Mouse (Mus musculus) liver, embryonic 13.5 days (tissue): Measurements from ENCODE around the gene Lrp2. TPM values are rescaled to one million over a fixed set of nuclear protein-coding genes. Genes with fewer than 3 reads are reported as not detected.

Experiments
- ATAC-seq: fragments of 200-750 bp; cut with Nextera tagmentation; 2 replicates; pipeline ENCODE4 v1.8.0; 2017; ENCODE audit warnings: low read depth, mild to moderate bottlenecking, moderate number of reproducible peaks, moderate library complexity
- DNase-seq: peaks from one replicate; pipeline ENCODE4 v3.0.0; 2022
- H3K27ac ChIP-seq: fragments of 300-500 bp; sonication (generic); 2 replicates; pipeline ENCODE4 v1.5.1; 2015; ENCODE audit warnings: moderate library complexity, mild to moderate bottlenecking, inconsistent platforms
- H3K27me3 ChIP-seq: fragments of 300-500 bp; sonication (generic); 2 replicates; pipeline ENCODE4 v1.6.1; 2015; ENCODE audit warnings: mild to moderate bottlenecking, inconsistent platforms
- H3K36me3 ChIP-seq: fragments of 300-500 bp; sonication (generic); 2 replicates; pipeline ENCODE4 v1.6.1; 2015; ENCODE audit warnings: mild to moderate bottlenecking, inconsistent platforms
- H3K4me1 ChIP-seq: fragments of 300-500 bp; sonication (generic); replicated peaks from 2 replicates; pipeline ENCODE4 v1.6.1; 2015; ENCODE audit warnings: inconsistent platforms
- H3K4me2 ChIP-seq: fragments of 300-500 bp; sonication (generic); 2 replicates; pipeline ENCODE4 v1.6.1; 2015; ENCODE audit warnings: inconsistent platforms, mild to moderate bottlenecking, moderate library complexity
- H3K4me3 ChIP-seq: fragments of 300-500 bp; sonication (generic); replicated peaks from 2 replicates; pipeline ENCODE4 v1.5.1; 2015; ENCODE audit warnings: mild to moderate bottlenecking, inconsistent platforms
- H3K9ac ChIP-seq: fragments of 300-500 bp; sonication (generic); 2 replicates; pipeline ENCODE4 v1.6.1; 2015; ENCODE audit warnings: mild to moderate bottlenecking, inconsistent platforms
- H3K9me3 ChIP-seq: fragments of 300-500 bp; sonication (generic); replicated peaks from 2 replicates; pipeline ENCODE4 v1.6.1; 2016; ENCODE audit warnings: inconsistent platforms
- WGBS: fragments of 180-500 bp; shearing (Covaris S2); methylation state at CpG from one replicate; pipeline ENCODE4 v1.1.7; 2015; ENCODE audit not compliant: insufficient replicate concordance; 5-methylcytosine and 5-hydroxymethylcytosine counted together
- polyA plus RNA-seq: library from polyadenylated mRNA; unstranded; fragments of >200 nt; fragmentation: Nextera tagmentation; extraction: Ambion mirVana; gene quantifications from 2 replicates; pipeline ENCODE4 v1.2.1, GENCODE M21; 2015

The Lrp2 gene
- 0.06 and 0.09 TPM in 2 replicates for polyA plus RNA-seq

GRCm38 (mm10) chr2:69585886-69586398 is at the start of gene Lrp2:
Lrp2 (minus strand) TSS chr2:69586065.
- no peaks in the 10 kb centered on the region for H3K36me3 ChIP-seq
- H3K27me3 ChIP-seq: peaks cover 83% of the 10 kb centered on the region
- no peak within 1 kb of the TSS for H3K27ac ChIP-seq
- H3K4me2 ChIP-seq: peak within 1 kb of the TSS; percentile 69
- H3K9me3 ChIP-seq: no peaks in the 10 kb centered on the region
- H3K9ac ChIP-seq: no peak within 1 kb of the TSS
- WGBS: 0% methylated on average over 44 of the region's 45 CpGs
- ATAC-seq (0 out of 2 replicates have a peak, but pooled peaks have one; percentile 39), DNase-seq (no peak)
- H3K4me1 ChIP-seq: peaks cover 18% of the 10 kb centered on the region
- H3K4me3 ChIP-seq: peak within 1 kb of the TSS; percentile 53

- DNase-seq (peak; percentile 27), ATAC-seq (no peak)
- peak overlapping the region; percentile 56 for H3K4me3 ChIP-seq
- H3K9me3 ChIP-seq: 0 out of 2 replicates have a peak, but pooled peaks cover 5% of the 10 kb centered on the region
- peak overlapping the region; percentile 60 for H3K4me2 ChIP-seq
- H3K27me3 ChIP-seq: no peaks in the 10 kb centered on the region
- 5% methylated on average over 11 of the region's 11 CpGs for WGBS
- H3K9ac ChIP-seq: peak overlapping the region; percentile 59
- H3K27ac ChIP-seq: no peak overlapping the region
- 0 out of 2 replicates have a peak, but pooled peaks cover 3% of the 10 kb centered on the region for H3K4me1 ChIP-seq
- H3K36me3 ChIP-seq: no peaks in the 10 kb centered on the region
These were observed 49.3 kb upstream of the Lrp2 start for GRCm38 (mm10) chr2:69635064-69635701.

GRCm38 (mm10) chr2:69631449-69631848 is 45.6 kb upstream of the Lrp2 start:
- no peaks in the 10 kb centered on the region for H3K36me3 ChIP-seq
- WGBS: 61% methylated on average over 2 of the region's 2 CpGs
- no peak for DNase-seq
- H3K27ac ChIP-seq: no peak overlapping the region
- no peak for ATAC-seq
- H3K9me3 ChIP-seq: 0 out of 2 replicates have a peak, but pooled peaks cover 2% of the 10 kb centered on the region
- no peak overlapping the region for H3K4me3 ChIP-seq
- no peak overlapping the region for H3K4me2 ChIP-seq
- no peak overlapping the region for H3K9ac ChIP-seq
- H3K4me1 ChIP-seq: 0 out of 2 replicates have a peak, but pooled peaks cover 3% of the 10 kb centered on the region
- H3K27me3 ChIP-seq: no peaks in the 10 kb centered on the region

- Histone ChIP-seq H3K36me3 (no peaks in the 10 kb centered on the region), H3K4me3 (no peak overlapping the region), H3K27me3 (no peaks in the 10 kb centered on the region), H3K9ac (no peak overlapping the region), H3K4me2 (no peak overlapping the region), H3K4me1 (0 out of 2 replicates have a peak, but pooled peaks cover 3% of the 10 kb centered on the region), H3K27ac (no peak overlapping the region), H3K9me3 (no peaks in the 10 kb centered on the region)
- WGBS: 71% methylated on average over 5 of the region's 5 CpGs
- ATAC-seq (no peak), DNase-seq (no peak)
These were observed 44.9 kb upstream of the Lrp2 start for GRCm38 (mm10) chr2:69630792-69631191.

GRCm38 (mm10) chr2:69629914-69630313 is 44.0 kb upstream of the Lrp2 start:
- H3K9me3 ChIP-seq: no peaks in the 10 kb centered on the region
- ATAC-seq: no peak
- no peak for DNase-seq
- WGBS: 70% methylated on average over 6 of the region's 6 CpGs
- H3K36me3 ChIP-seq: no peaks in the 10 kb centered on the region
- no peak overlapping the region for H3K27ac ChIP-seq
- H3K4me3 ChIP-seq: no peak overlapping the region
- no peaks in the 10 kb centered on the region for H3K27me3 ChIP-seq
- no peak overlapping the region for H3K4me2 ChIP-seq
- no peaks in the 10 kb centered on the region for H3K4me1 ChIP-seq
- no peak overlapping the region for H3K9ac ChIP-seq

GRCm38 (mm10) chr2:69629215-69629614 is 43.4 kb upstream of the Lrp2 start:
- H3K27me3 ChIP-seq: no peaks in the 10 kb centered on the region
- no peaks in the 10 kb centered on the region for H3K9me3 ChIP-seq
- no peaks in the 10 kb centered on the region for H3K36me3 ChIP-seq
- H3K27ac ChIP-seq: no peak overlapping the region
- no peak for ATAC-seq
- H3K9ac ChIP-seq: no peak overlapping the region
- no peak for DNase-seq
- WGBS: 73% methylated on average over 17 of the region's 17 CpGs
- H3K4me2 ChIP-seq: no peak overlapping the region
- no peak overlapping the region for H3K4me3 ChIP-seq
- no peaks in the 10 kb centered on the region for H3K4me1 ChIP-seq

GRCm38 (mm10) chr2:69619286-69619685 is 33.4 kb upstream of the Lrp2 start:
- Histone ChIP-seq H3K9ac (no peak overlapping the region), H3K4me1 (no peaks in the 10 kb centered on the region), H3K4me2 (no peak overlapping the region), H3K27ac (no peak overlapping the region), H3K27me3 (no peaks in the 10 kb centered on the region), H3K9me3 (no peaks in the 10 kb centered on the region), H3K4me3 (no peak overlapping the region), H3K36me3 (no peaks in the 10 kb centered on the region)
- DNase-seq (no peak), ATAC-seq (no peak)

GRCm38 (mm10) chr2:69618336-69618735 is 32.5 kb upstream of the Lrp2 start:
- Histone ChIP-seq H3K4me3 (no peak overlapping the region), H3K27ac (no peak overlapping the region), H3K36me3 (no peaks in the 10 kb centered on the region), H3K27me3 (no peaks in the 10 kb centered on the region), H3K4me1 (no peaks in the 10 kb centered on the region), H3K4me2 (no peak overlapping the region), H3K9me3 (no peaks in the 10 kb centered on the region), H3K9ac (no peak overlapping the region)
- ATAC-seq (no peak), DNase-seq (no peak)

GRCm38 (mm10) chr2:69613237-69613636 is 27.4 kb upstream of the Lrp2 start:
- Histone ChIP-seq H3K36me3 (no peaks in the 10 kb centered on the region), H3K27me3 (peaks cover 4% of the 10 kb centered on the region; the same call in 1 of the 2 replicates), H3K27ac (no peak overlapping the region), H3K4me1 (no peaks in the 10 kb centered on the region), H3K9ac (no peak overlapping the region), H3K9me3 (no peaks in the 10 kb centered on the region), H3K4me3 (no peak overlapping the region), H3K4me2 (no peak overlapping the region)
- DNase-seq: peak; percentile 49
- 28% methylated on average over 4 of the region's 4 CpGs for WGBS
- ATAC-seq: no peak

GRCm38 (mm10) chr2:69612716-69613115 is 26.9 kb upstream of the Lrp2 start:
- Histone ChIP-seq H3K9me3 (no peaks in the 10 kb centered on the region), H3K27ac (no peak overlapping the region), H3K9ac (no peak overlapping the region), H3K4me1 (no peaks in the 10 kb centered on the region), H3K27me3 (peaks cover 4% of the 10 kb centered on the region; the same call in 1 of the 2 replicates), H3K4me3 (no peak overlapping the region), H3K4me2 (no peak overlapping the region), H3K36me3 (no peaks in the 10 kb centered on the region)
- DNase-seq (no peak), ATAC-seq (no peak)
- 53% methylated on average over 9 of the region's 9 CpGs for WGBS

- no peak overlapping the region for H3K9ac ChIP-seq
- H3K4me1 ChIP-seq: no peaks in the 10 kb centered on the region
- no peaks in the 10 kb centered on the region for H3K9me3 ChIP-seq
- 21% methylated on average over 10 of the region's 10 CpGs for WGBS
- no peak overlapping the region for H3K4me3 ChIP-seq
- H3K36me3 ChIP-seq: no peaks in the 10 kb centered on the region
- ATAC-seq (no peak), DNase-seq (no peak)
- peaks cover 4% of the 10 kb centered on the region; the same call in 1 of the 2 replicates for H3K27me3 ChIP-seq
- no peak overlapping the region for H3K4me2 ChIP-seq
- H3K27ac ChIP-seq: no peak overlapping the region
These were observed 26.4 kb upstream of the Lrp2 start for GRCm38 (mm10) chr2:69612237-69612636.

- no peak overlapping the region for H3K27ac ChIP-seq
- H3K4me3 ChIP-seq: no peak overlapping the region
- no peak overlapping the region for H3K4me2 ChIP-seq
- DNase-seq (no peak), ATAC-seq (no peak)
- WGBS: 66% methylated on average over 3 of the region's 3 CpGs
- H3K9me3 ChIP-seq: no peaks in the 10 kb centered on the region
- no peaks in the 10 kb centered on the region for H3K4me1 ChIP-seq
- no peaks in the 10 kb centered on the region for H3K36me3 ChIP-seq
- H3K27me3 ChIP-seq: no peaks in the 10 kb centered on the region
- H3K9ac ChIP-seq: no peak overlapping the region
These were observed 20.8 kb upstream of the Lrp2 start for GRCm38 (mm10) chr2:69606621-69607020.
